Mouse (Mus musculus): Measurements from ENCODE around the gene Retsat. TPM values are rescaled to one million over a fixed set of nuclear protein-coding genes. Genes with fewer than 3 reads are reported as not detected.

The Retsat gene
- polyA plus RNA-seq, 1 experiment from 2014 or later: 26.0 TPM

- Histone ChIP-seq H3K27ac (ENCODE audit: low read depth, low read length) (no peak overlapping the region), H3K4me2 (peak overlapping the region; percentile 87), H3K9ac (ENCODE audit: low read depth, low read length) (peak overlapping the region; percentile 81), H3K4me3 (ENCODE audit: low read depth, low read length) (peak overlapping the region; percentile 72), H3K4me1 (replicated peaks; ENCODE audit: control insufficient read depth, insufficient read depth, low read length) (peaks cover 10% of the 10 kb centered on the region; the same call in 1 of the 2 replicates), H3K9me3 (ENCODE audit: control insufficient read depth, low read length) (no peaks in the 10 kb centered on the region), H3K27me3 (replicated peaks; ENCODE audit: control insufficient read depth, insufficient read depth, low read length) (no peaks in the 10 kb centered on the region), H3K36me3 (ENCODE audit: control insufficient read depth, insufficient read depth, low read length) (no peaks in the 10 kb centered on the region)
- no peak for ATAC-seq (replicated peaks; ENCODE audit: low FRiP score)
- WGBS: 60% methylated on average over 13 of the region's 13 CpGs
- DNase-seq (ENCODE audit: low spot score): no peak
Observed at GRCm38 (mm10) chr6:72597083-72597874, 996 bp upstream of the Retsat start.

DNA sequence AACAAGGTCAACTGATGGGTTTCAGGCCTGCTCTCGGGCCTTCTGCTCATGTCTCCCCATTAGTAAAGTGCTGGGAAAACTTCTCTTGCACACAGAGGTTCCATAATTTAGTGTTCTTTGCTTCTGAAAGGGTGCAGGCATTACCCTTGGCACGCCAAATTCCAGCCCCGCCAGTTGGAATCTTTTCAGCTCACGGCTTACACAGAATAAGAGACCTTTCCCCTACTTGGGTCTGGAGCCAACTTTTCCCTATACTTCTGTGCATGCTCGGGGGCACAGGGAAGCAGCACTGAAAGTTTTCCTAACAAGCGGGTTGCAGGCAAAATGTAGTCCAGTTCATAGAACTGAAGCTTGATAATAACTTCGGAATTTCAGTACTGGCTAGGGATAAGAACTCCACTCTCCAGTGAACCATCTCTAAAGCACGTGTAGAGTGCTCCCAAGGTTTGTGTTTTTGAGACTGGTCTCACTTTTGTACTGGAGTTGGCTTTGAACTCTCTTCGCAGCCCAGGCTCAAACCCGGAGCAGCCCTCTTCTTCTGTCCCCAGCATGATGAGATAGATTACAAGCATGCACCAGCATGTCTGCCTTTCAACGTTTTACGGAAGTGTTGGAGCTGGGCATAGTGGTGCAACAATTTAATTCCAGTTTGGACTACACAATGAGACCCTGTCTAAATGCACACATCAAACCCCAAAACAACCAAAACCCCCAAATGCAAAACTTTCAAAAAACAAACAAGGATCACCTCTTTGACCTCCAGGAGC is 699 bp downstream of the Retsat start:
- DNase-seq (ENCODE audit: low spot score) (no peak), ATAC-seq (replicated peaks; ENCODE audit: low FRiP score) (no peak; the same call in none of the 2 replicates)
- peak overlapping the region; percentile 87 for H3K4me2 ChIP-seq
- H3K9ac ChIP-seq (ENCODE audit: low read depth, low read length): peak overlapping the region; percentile 81
- H3K27me3 ChIP-seq (replicated peaks; ENCODE audit: control insufficient read depth, insufficient read depth, low read length): no peaks in the 10 kb centered on the region
- H3K4me3 ChIP-seq (ENCODE audit: low read depth, low read length): peak overlapping the region; percentile 72
- H3K9me3 ChIP-seq (ENCODE audit: control insufficient read depth, low read length): no peaks in the 10 kb centered on the region
- WGBS: 35% methylated on average over 12 of the region's 12 CpGs
- H3K4me1 ChIP-seq (replicated peaks; ENCODE audit: control insufficient read depth, insufficient read depth, low read length): peaks cover 10% of the 10 kb centered on the region; the same call in 1 of the 2 replicates
- H3K36me3 ChIP-seq (ENCODE audit: control insufficient read depth, insufficient read depth, low read length): no peaks in the 10 kb centered on the region
- H3K27ac ChIP-seq (ENCODE audit: low read depth, low read length): peak overlapping the region; percentile 66

DNA sequence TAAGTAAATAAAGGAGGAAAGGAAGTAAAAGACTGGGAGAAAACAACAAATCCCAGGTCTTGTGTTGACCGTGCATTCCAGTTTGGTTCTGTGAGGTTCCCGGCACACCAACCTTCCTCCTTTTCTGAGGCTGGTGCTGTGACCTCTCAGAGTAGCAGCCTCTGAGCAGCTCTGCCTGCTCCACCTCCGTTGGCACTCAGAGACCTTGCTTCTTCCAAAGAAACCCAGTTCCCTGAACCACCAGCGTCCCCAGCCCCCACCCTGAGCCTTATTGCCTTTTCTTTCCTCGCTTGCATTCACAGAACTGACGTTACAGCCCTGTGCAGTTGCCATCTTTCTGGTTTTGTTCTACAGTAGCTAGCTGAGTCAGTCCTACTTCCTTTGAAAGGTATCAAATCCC is 1.9 kb downstream of the Retsat start:
- WGBS: 78% methylated on average over 6 of the region's 6 CpGs
- H3K27me3 ChIP-seq (replicated peaks; ENCODE audit: control insufficient read depth, insufficient read depth, low read length): no peaks in the 10 kb centered on the region
- H3K36me3 ChIP-seq (ENCODE audit: control insufficient read depth, insufficient read depth, low read length): no peaks in the 10 kb centered on the region
- H3K9me3 ChIP-seq (ENCODE audit: control insufficient read depth, low read length): no peaks in the 10 kb centered on the region
- no peak overlapping the region for H3K9ac ChIP-seq (ENCODE audit: low read depth, low read length)
- H3K4me2 ChIP-seq: no peak overlapping the region
- no peak overlapping the region for H3K4me3 ChIP-seq (ENCODE audit: low read depth, low read length)
- H3K27ac ChIP-seq (ENCODE audit: low read depth, low read length): no peak overlapping the region
- ATAC-seq (replicated peaks; ENCODE audit: low FRiP score) (no peak), DNase-seq (ENCODE audit: low spot score) (no peak)
- peaks cover 10% of the 10 kb centered on the region; the same call in 1 of the 2 replicates for H3K4me1 ChIP-seq (replicated peaks; ENCODE audit: control insufficient read depth, insufficient read depth, low read length)

GRCm38 (mm10) chr6:72600771-72601170 is 2.5 kb downstream of the Retsat start:
- ATAC-seq (replicated peaks; ENCODE audit: low FRiP score): no peak

DNA sequence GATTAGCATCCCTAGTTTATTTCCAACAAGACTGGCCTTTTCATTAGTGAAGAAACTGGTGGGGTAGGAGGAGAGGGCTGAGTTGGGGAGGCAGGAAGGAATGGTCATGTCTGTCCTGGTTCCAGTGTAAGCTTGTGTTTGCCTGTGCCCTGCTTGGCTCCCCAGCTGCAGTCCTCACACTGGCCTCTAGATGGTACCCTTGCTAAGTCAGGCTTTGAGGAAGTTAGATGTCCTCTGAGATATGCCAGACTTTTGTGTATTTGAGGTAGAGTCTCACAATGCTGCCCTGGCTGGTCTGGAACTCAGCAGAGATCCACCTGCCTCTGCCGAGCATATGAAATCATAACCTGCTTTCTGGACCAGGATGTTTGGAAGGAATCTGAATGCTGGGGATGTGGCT is 3.5 kb downstream of the Retsat start:
- Histone ChIP-seq H3K36me3 (ENCODE audit: control insufficient read depth, insufficient read depth, low read length) (0 out of 2 replicates have a peak, but pooled peaks cover 3% of the 10 kb centered on the region), H3K9me3 (ENCODE audit: control insufficient read depth, low read length) (no peaks in the 10 kb centered on the region), H3K4me3 (ENCODE audit: low read depth, low read length) (no peak overlapping the region), H3K9ac (ENCODE audit: low read depth, low read length) (no peak overlapping the region), H3K27ac (ENCODE audit: low read depth, low read length) (no peak overlapping the region), H3K4me1 (replicated peaks; ENCODE audit: control insufficient read depth, insufficient read depth, low read length) (peaks cover 10% of the 10 kb centered on the region; the same call in 1 of the 2 replicates), H3K4me2 (no peak overlapping the region), H3K27me3 (replicated peaks; ENCODE audit: control insufficient read depth, insufficient read depth, low read length) (no peaks in the 10 kb centered on the region)
- DNase-seq (ENCODE audit: low spot score): peak; percentile 60
- ATAC-seq (replicated peaks; ENCODE audit: low FRiP score): no peak
- WGBS: 31% methylated on average over 1 of the region's 1 CpGs

More at GRCm38 (mm10) chr6:72600771-72601170, 2.5 kb downstream of the Retsat start:
- H3K27ac ChIP-seq (ENCODE audit: low read depth, low read length): no peak overlapping the region
- no peak overlapping the region for H3K9ac ChIP-seq (ENCODE audit: low read depth, low read length)
- H3K4me2 ChIP-seq: no peak overlapping the region
- H3K4me3 ChIP-seq (ENCODE audit: low read depth, low read length): no peak overlapping the region
- peaks cover 10% of the 10 kb centered on the region; the same call in 1 of the 2 replicates for H3K4me1 ChIP-seq (replicated peaks; ENCODE audit: control insufficient read depth, insufficient read depth, low read length)
- 86% methylated on average over 12 of the region's 12 CpGs for WGBS
- H3K36me3 ChIP-seq (ENCODE audit: control insufficient read depth, insufficient read depth, low read length): no peaks in the 10 kb centered on the region
- H3K9me3 ChIP-seq (ENCODE audit: control insufficient read depth, low read length): no peaks in the 10 kb centered on the region
- H3K27me3 ChIP-seq (replicated peaks; ENCODE audit: control insufficient read depth, insufficient read depth, low read length): no peaks in the 10 kb centered on the region
- no peak for DNase-seq (ENCODE audit: low spot score)

DNA sequence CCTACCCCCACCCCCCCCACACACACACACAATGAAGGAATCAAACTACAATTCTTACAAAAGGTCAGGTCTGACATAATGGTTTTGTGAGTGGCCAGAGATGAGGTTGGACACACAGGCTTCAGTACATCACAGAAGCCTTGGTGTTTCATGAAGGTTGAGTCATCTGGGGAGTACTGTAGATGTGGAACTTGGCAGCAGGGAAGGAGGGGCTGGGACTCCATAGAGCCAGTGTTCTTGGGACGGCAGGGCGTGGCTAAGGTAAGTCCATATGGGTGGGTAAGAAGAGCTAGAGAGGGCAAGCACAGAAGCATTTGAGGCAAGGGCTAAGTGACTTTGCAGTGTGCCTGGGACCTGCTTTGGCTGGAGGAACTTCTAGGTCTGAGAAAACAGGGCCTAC is 5.8 kb downstream of the Retsat start:
- Histone ChIP-seq H3K36me3 (ENCODE audit: control insufficient read depth, insufficient read depth, low read length) (peaks cover 3% of the 10 kb centered on the region; the same call in 1 of the 2 replicates), H3K27ac (ENCODE audit: low read depth, low read length) (no peak overlapping the region), H3K4me3 (ENCODE audit: low read depth, low read length) (no peak overlapping the region), H3K9ac (ENCODE audit: low read depth, low read length) (no peak overlapping the region), H3K4me2 (no peak overlapping the region), H3K4me1 (replicated peaks; ENCODE audit: control insufficient read depth, insufficient read depth, low read length) (peaks cover 3% of the 10 kb centered on the region; the same call in 1 of the 2 replicates), H3K9me3 (ENCODE audit: control insufficient read depth, low read length) (no peaks in the 10 kb centered on the region), H3K27me3 (replicated peaks; ENCODE audit: control insufficient read depth, insufficient read depth, low read length) (no peaks in the 10 kb centered on the region)
- 80% methylated on average over 2 of the region's 2 CpGs for WGBS
- no peak for ATAC-seq (replicated peaks; ENCODE audit: low FRiP score)
- no peak for DNase-seq (ENCODE audit: low spot score)

- Histone ChIP-seq H3K27ac (ENCODE audit: low read depth, low read length) (no peak overlapping the region), H3K9ac (ENCODE audit: low read depth, low read length) (no peak overlapping the region), H3K4me2 (no peak overlapping the region), H3K4me3 (ENCODE audit: low read depth, low read length) (no peak overlapping the region), H3K27me3 (replicated peaks; ENCODE audit: control insufficient read depth, insufficient read depth, low read length) (no peaks in the 10 kb centered on the region), H3K36me3 (ENCODE audit: control insufficient read depth, insufficient read depth, low read length) (peaks cover 6% of the 10 kb centered on the region; the same call in 1 of the 2 replicates), H3K4me1 (replicated peaks; ENCODE audit: control insufficient read depth, insufficient read depth, low read length) (no peaks in the 10 kb centered on the region), H3K9me3 (ENCODE audit: control insufficient read depth, low read length) (no peaks in the 10 kb centered on the region)
- 83% methylated on average over 4 of the region's 4 CpGs for WGBS
- ATAC-seq (replicated peaks; ENCODE audit: low FRiP score): no peak
- no peak for DNase-seq (ENCODE audit: low spot score)
Observed at GRCm38 (mm10) chr6:72607060-72607459, 8.8 kb downstream of the Retsat start.

GRCm38 (mm10) chr6:72607676-72608075 is 9.4 kb downstream of the Retsat start:
- no peak for ATAC-seq (replicated peaks; ENCODE audit: low FRiP score)
- no peak overlapping the region for H3K9ac ChIP-seq (ENCODE audit: low read depth, low read length)
- 91% methylated on average over 5 of the region's 5 CpGs for WGBS
- H3K4me2 ChIP-seq: no peak overlapping the region
- H3K27ac ChIP-seq (ENCODE audit: low read depth, low read length): no peak overlapping the region
- DNase-seq (ENCODE audit: low spot score): no peak
- H3K4me3 ChIP-seq (ENCODE audit: low read depth, low read length): no peak overlapping the region
- no peaks in the 10 kb centered on the region for H3K9me3 ChIP-seq (ENCODE audit: control insufficient read depth, low read length)
- H3K4me1 ChIP-seq (replicated peaks; ENCODE audit: control insufficient read depth, insufficient read depth, low read length): no peaks in the 10 kb centered on the region
- no peaks in the 10 kb centered on the region for H3K27me3 ChIP-seq (replicated peaks; ENCODE audit: control insufficient read depth, insufficient read depth, low read length)
- peaks cover 6% of the 10 kb centered on the region; the same call in 1 of the 2 replicates for H3K36me3 ChIP-seq (ENCODE audit: control insufficient read depth, insufficient read depth, low read length)
